Mouse (Mus musculus): ENCODE measurements around the gene Spata31d1d. TPM values are rescaled to one million over a fixed set of nuclear protein-coding genes. Genes with fewer than 3 reads are reported as not detected.

Gene Spata31d1d
- polyA plus RNA-seq, 1 experiment from 2014 or later = not detected

DNA sequence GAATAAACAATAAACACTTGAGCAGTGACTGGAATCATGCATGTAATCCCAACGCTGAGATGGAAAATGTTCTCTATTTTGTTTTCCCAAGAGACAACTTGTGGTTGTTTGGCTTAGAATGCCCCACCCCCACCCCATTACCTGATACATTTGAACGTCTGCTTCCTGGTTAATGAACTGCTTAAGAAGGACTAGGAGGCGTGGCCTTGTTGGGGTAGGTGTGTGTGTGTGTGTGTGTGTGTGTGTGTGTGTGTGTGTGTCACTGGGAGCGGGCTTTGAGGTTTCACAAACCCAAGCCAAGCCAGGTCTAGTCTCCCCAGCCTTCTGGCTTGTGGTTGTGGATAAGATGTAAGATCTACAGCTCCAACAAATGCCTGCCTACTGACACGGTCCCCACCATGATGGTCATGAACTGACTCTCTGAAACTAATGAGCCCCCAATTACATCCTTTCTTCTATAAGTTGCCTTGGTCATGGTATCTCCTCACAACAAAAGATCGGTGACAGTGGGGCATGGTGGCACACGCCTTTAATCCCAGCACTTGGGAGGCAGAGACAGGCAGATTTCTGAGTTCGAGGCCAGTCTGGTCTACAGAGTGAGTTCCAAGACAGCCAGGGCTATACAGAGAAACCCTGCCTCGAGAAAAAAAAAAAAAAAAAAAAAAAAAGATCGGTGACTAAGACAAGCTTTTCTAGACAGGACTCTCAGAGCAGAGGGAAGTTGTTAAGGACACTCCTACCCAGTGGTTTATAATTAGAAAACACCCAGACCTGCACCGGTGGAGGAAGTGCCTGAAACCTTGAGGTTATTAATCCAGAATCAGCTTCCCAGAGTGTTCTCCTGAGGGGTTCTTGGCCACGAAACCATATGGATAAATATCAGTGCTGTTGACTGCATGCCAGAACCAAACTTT, 55.0 kb downstream of the Spata31d1d start:
- Histone ChIP-seq H3K27ac (ENCODE audit: low read length) (no peak overlapping the region), H3K4me1 (replicated peaks; ENCODE audit: control insufficient read depth, insufficient read depth, low read length) (peaks cover 20% of the 10 kb centered on the region), H3K27me3 (replicated peaks; ENCODE audit: control insufficient read depth, insufficient read depth, low read length) (no peaks in the 10 kb centered on the region), H3K9ac (replicated peaks; ENCODE audit: low read depth, low read length) (no peak overlapping the region), H3K4me3 (replicated peaks; ENCODE audit: low read length) (no peak overlapping the region), H3K36me3 (ENCODE audit: control insufficient read depth, insufficient read depth) (no peaks in the 10 kb centered on the region), H3K9me3 (ENCODE audit: control insufficient read depth, low read length) (no peaks in the 10 kb centered on the region), H3K4me2 (ENCODE audit: low read length) (no peak overlapping the region)
- ATAC-seq = no peak
- 85% methylated on average over 12 of the region's 12 CpGs for WGBS

Other genes starting within 250 kb of the Spata31d1d start
- gene Agtpbp1, start 146.5 kb downstream of the Spata31d1d start, polyA plus RNA-seq (2015; fragmentation: Nextera tagmentation; extraction: Ambion mirVana) = 56.1 and 60.5 TPM in 2 replicates
- gene Naa35, start 146.5 kb downstream of the Spata31d1d start, polyA plus RNA-seq (2015; fragmentation: Nextera tagmentation; extraction: Ambion mirVana) = 168 and 177 TPM in 2 replicates
- 40.9 and 49.6 TPM in 2 replicates for gene Golm1, start 55.9 kb downstream of the Spata31d1d start, polyA plus RNA-seq (2015; fragmentation: Nextera tagmentation; extraction: Ambion mirVana)
- gene 4921517D22Rik, start 37.6 kb downstream of the Spata31d1d start, polyA plus RNA-seq (2015; fragmentation: Nextera tagmentation; extraction: Ambion mirVana) = not detected in 2 replicates
- 0.20 TPM in 1 of 2 replicates, not detected in the other for gene Spata31d1a, start 21.4 kb downstream of the Spata31d1d start, polyA plus RNA-seq (2015; fragmentation: Nextera tagmentation; extraction: Ambion mirVana)
- gene Spata31d1b, start 19.5 kb downstream of the Spata31d1d start, polyA plus RNA-seq (2015; fragmentation: Nextera tagmentation; extraction: Ambion mirVana) = not detected in 2 replicates
- 0.54 TPM in 1 of 2 replicates, not detected in the other for gene 1700014D04Rik, start 15.0 kb upstream of the Spata31d1d start, polyA plus RNA-seq (2015; fragmentation: Nextera tagmentation; extraction: Ambion mirVana)
- gene Isca1, start 38.1 kb upstream of the Spata31d1d start, polyA plus RNA-seq (2015; fragmentation: Nextera tagmentation; extraction: Ambion mirVana) = 145 and 149 TPM in 2 replicates
- gene Gm49354, start 50.5 kb upstream of the Spata31d1d start, polyA plus RNA-seq (2015; fragmentation: Nextera tagmentation; extraction: Ambion mirVana) = not detected in 2 replicates
- 57.7 and 65.1 TPM in 2 replicates for gene Tut7, start 91.4 kb upstream of the Spata31d1d start, polyA plus RNA-seq (2015; fragmentation: Nextera tagmentation; extraction: Ambion mirVana)